Mouse (Mus musculus) kidney, postnatal 0 days (tissue): ENCODE results near the gene Lmx1a. TPM values are rescaled to one million over a fixed set of nuclear protein-coding genes. Genes with fewer than 3 reads are reported as not detected.
A peak's percentile ranks its signal among the peaks of the same experiment; 100 is the strongest.

Experiments
- ATAC-seq: fragments of 200-750 bp; cut with Nextera tagmentation; replicated peaks from 2 replicates; pipeline ENCODE4 v1.8.0; 2017; ENCODE audit warnings: low read depth, moderate number of reproducible peaks, moderate TSS enrichment, moderate library complexity; ENCODE audit not compliant: low FRiP score
- DNase-seq: peaks from one replicate; pipeline ENCODE4 v3.0.0-alpha.2; 2016; ENCODE audit warnings: low spot score
- H3K27ac ChIP-seq: fragments of 300-500 bp; sonication (generic); 2 replicates; pipeline ENCODE4 v1.5.1; 2014; ENCODE audit warnings: mild to moderate bottlenecking
- H3K27me3 ChIP-seq: fragments of 300-500 bp; sonication (generic); 2 replicates; pipeline ENCODE4 v1.6.1; 2014; ENCODE audit warnings: low read length, mixed read lengths; ENCODE audit not compliant: insufficient read depth
- H3K36me3 ChIP-seq: fragments of 300-500 bp; sonication (generic); 2 replicates; pipeline ENCODE4 v1.6.1; 2014; ENCODE audit warnings: low read length, mixed read lengths; ENCODE audit not compliant: insufficient read depth
- H3K4me1 ChIP-seq: fragments of 300-500 bp; sonication (generic); replicated peaks from 2 replicates; pipeline ENCODE4 v1.6.1; 2014; ENCODE audit warnings: antibody characterized with exemption, low read length, mixed read lengths; ENCODE audit not compliant: insufficient read depth
- H3K4me2 ChIP-seq: fragments of 300-500 bp; sonication (generic); 2 replicates; pipeline ENCODE4 v1.6.1; 2014; ENCODE audit warnings: mild to moderate bottlenecking, low read length, moderate library complexity, mixed read lengths
- H3K4me3 ChIP-seq: fragments of 300-500 bp; sonication (generic); replicated peaks from 2 replicates; pipeline ENCODE4 v1.5.1; 2014; ENCODE audit warnings: low read depth, low read length
- H3K9ac ChIP-seq: fragments of 300-500 bp; sonication (generic); 2 replicates; pipeline ENCODE4 v1.6.1; 2014; ENCODE audit warnings: low read depth, low read length
- H3K9me3 ChIP-seq: fragments of 300-500 bp; sonication (generic); replicated peaks from 2 replicates; pipeline ENCODE4 v1.6.1; 2016; ENCODE audit warnings: low read length, inconsistent platforms, mixed read lengths
- CTCF ChIP-seq: IDR thresholded peaks from 2 replicates; pipeline ENCODE4 v1.5.1; 2016; ENCODE audit warnings: antibody characterized with exemption, low read depth, mild to moderate bottlenecking, moderate library complexity
- WGBS: fragments of 180-500 bp; shearing (Covaris S2); extraction: QIAGEN DNeasy Blood & Tissue Kit; methylation state at CpG from one replicate; pipeline ENCODE4 v1.1.7; 2014; 5-methylcytosine and 5-hydroxymethylcytosine counted together
- polyA plus RNA-seq: library from polyadenylated mRNA; unstranded; fragments of >200 nt; fragmentation: Nextera tagmentation; extraction: Ambion mirVana; gene quantifications from 2 replicates; pipeline ENCODE4 v1.2.1, GENCODE M21; 2015

Gene Lmx1a
- polyA plus RNA-seq, result 0.04 TPM in 1 of 2 replicates, not detected in the other

DNA sequence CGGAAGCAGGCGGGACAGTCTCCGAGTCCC, at the start of gene Lmx1a:
Gene Lmx1a, plus strand, starts transcription at position 6 of the 30 bp plus-strand sequence.
- TF ChIP-seq CTCF, result no peak
- Histone ChIP-seq H3K4me3 (peak within 1 kb of the TSS; percentile 37), H3K4me2 (peak within 1 kb of the TSS; percentile 88), H3K4me1 (peaks cover 7% of the 10 kb centered on the region; the same call in 1 of the 2 replicates), H3K9me3 (0 out of 2 replicates have a peak, but pooled peaks cover 4% of the 10 kb centered on the region), H3K36me3 (no peaks in the 10 kb centered on the region), H3K27me3 (peaks cover 75% of the 10 kb centered on the region), H3K9ac (peak within 1 kb of the TSS; percentile 46; the same call in 1 of the 2 replicates), H3K27ac (no peak within 1 kb of the TSS)
- WGBS, result 0% methylated on average over 3 of the region's 3 CpGs
- DNase-seq (no peak), ATAC-seq (no peak)

DNA sequence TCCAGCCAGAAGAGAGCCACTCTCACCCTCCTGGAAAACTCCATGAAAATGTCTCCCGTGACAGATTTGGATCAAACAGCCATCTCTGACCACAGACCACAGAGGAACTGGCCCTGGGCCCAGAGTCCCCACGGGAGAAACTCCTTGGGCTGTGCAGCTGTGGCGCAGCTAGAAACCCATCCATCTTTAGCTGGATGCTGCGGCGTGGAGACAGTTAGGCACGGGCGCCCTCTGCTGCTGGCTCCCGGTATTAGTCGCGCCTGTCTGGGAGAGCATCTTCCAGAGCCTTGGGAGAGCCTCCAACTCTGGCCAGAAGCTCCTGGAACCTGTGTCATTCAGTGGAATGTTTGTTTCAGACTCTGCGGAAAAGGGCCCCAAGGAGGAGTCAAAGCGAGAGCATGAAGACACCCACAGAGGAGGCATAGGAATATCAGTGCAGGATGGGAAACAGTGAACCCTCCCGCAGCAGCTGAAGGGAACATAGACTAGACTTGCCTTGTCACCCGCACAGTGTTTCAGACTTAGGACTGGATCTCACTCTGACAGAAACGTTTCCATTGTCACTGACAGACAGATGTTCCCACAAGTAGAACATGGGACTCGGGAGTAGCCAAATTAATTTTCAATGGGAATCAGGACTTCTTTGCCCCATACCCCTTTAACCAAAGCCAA, 44.0 kb upstream of the Lmx1a start:
- Histone ChIP-seq H3K9me3 (no peaks in the 10 kb centered on the region), H3K27me3 (0 out of 2 replicates have a peak, but pooled peaks cover 3% of the 10 kb centered on the region), H3K9ac (no peak overlapping the region), H3K27ac (no peak overlapping the region), H3K4me2 (no peak overlapping the region), H3K36me3 (no peaks in the 10 kb centered on the region), H3K4me3 (no peak overlapping the region), H3K4me1 (no peaks in the 10 kb centered on the region)
- WGBS, result 15% methylated on average over 16 of the region's 16 CpGs
- peak; percentile 89 for DNase-seq
- ATAC-seq, result 0 out of 2 replicates have a peak, but pooled peaks have one; percentile 10
- TF ChIP-seq CTCF, result peak; percentile 87

DNA sequence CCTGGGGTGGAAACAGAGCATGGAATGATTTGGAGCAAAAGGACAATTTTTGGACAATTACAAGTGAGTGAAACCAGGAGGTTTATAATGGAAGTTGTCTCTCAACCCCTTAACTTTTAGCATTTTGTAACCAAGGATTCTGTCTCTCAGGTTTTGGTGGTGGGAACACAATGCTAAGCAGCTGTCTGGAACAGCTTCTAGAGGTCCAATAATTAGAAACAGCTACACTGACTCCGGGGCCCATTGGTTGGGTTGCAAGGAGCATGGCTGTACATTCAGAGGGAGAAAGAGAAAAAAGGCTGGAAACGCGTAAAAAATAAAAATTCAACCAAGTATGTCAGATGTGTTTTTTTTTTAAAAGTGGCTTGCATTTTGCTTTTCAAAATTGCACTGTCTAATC, 40.4 kb upstream of the Lmx1a start:
- H3K4me3 ChIP-seq, result no peak overlapping the region
- no peak for TF ChIP-seq CTCF
- DNase-seq, result no peak
- WGBS, result 86% methylated on average over 3 of the region's 3 CpGs
- H3K27ac ChIP-seq, result no peak overlapping the region
- no peaks in the 10 kb centered on the region for H3K27me3 ChIP-seq
- H3K9ac ChIP-seq, result no peak overlapping the region
- H3K4me1 ChIP-seq, result no peaks in the 10 kb centered on the region
- no peaks in the 10 kb centered on the region for H3K36me3 ChIP-seq
- no peak overlapping the region for H3K4me2 ChIP-seq
- no peak for ATAC-seq
- no peaks in the 10 kb centered on the region for H3K9me3 ChIP-seq

DNA sequence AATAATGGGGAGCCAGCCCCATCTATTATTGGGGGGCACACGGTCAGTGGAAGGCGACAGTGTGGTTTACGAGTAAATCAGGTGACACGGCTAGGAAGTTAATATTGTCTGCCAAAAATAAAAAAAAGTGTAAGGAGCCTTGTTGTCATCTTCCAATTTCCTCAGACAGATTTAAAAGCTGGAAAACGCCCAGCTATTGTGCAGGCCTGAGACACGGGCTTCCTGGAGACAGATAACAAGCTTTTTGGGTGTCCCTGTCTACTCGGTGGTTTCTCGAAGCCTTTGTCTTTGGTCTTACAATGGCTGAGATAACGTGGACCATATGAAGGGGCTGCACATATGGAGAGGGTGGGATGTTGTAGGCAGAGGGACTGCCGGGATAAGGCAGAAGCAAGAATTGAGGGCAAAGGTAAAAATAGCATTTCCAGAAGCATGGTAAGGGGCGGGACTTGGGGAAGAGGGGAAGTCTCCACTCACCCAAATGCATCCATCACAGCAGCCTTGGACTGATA, 39.9 kb upstream of the Lmx1a start:
- H3K9ac ChIP-seq, result no peak overlapping the region
- no peak overlapping the region for H3K4me3 ChIP-seq
- no peak overlapping the region for H3K27ac ChIP-seq
- TF ChIP-seq CTCF, result no peak
- no peak overlapping the region for H3K4me2 ChIP-seq
- WGBS, result 57% methylated on average over 11 of the region's 11 CpGs
- ATAC-seq (no peak), DNase-seq (no peak)
- H3K9me3 ChIP-seq, result no peaks in the 10 kb centered on the region
- no peaks in the 10 kb centered on the region for H3K36me3 ChIP-seq
- no peaks in the 10 kb centered on the region for H3K27me3 ChIP-seq
- no peaks in the 10 kb centered on the region for H3K4me1 ChIP-seq

DNA sequence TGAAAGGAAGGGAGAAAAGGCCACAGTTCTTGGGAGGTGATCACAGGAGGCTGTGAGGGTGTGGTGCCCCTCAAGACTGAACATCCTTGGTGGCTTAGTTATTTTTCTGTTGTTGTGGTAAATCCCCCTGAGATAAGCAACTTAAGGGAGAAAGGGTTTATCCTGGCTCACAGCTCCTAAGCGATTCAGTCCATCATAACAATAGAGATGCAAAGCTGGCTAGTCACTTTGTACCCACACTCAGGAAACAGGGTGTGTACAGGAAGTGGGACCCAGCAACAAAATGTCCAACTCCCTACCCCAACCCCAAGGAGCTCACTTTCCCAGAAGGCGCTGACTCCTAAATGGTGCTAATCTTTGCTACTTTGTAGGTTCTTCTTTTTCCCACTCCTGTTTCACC, 36.7 kb upstream of the Lmx1a start:
- DNase-seq (no peak), ATAC-seq (no peak)
- H3K27me3 ChIP-seq, result no peaks in the 10 kb centered on the region
- no peak overlapping the region for H3K27ac ChIP-seq
- no peak overlapping the region for H3K9ac ChIP-seq
- 84% methylated on average over 2 of the region's 2 CpGs for WGBS
- TF ChIP-seq CTCF, result no peak
- no peak overlapping the region for H3K4me3 ChIP-seq
- no peaks in the 10 kb centered on the region for H3K9me3 ChIP-seq
- no peaks in the 10 kb centered on the region for H3K4me1 ChIP-seq
- H3K4me2 ChIP-seq, result no peak overlapping the region
- H3K36me3 ChIP-seq, result no peaks in the 10 kb centered on the region

DNA sequence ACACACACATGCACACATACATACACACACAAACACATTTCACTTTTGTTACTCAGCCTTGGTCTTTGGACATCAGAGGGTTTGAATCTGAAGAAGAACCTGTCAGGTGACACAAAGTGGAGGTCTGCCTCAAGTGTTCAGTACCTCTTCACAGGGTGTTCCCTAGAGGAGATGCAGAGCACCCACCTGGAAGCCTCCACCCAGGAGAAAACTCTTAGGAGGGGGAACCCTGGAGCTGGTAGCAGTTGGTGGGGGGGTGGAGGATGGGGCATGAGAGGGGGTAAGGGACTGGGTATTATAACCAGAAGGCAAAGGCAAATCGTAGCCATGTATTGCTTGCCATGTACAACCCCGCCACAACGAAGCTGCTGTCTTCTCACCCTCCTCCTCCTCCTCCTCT, 30.0 kb upstream of the Lmx1a start:
- Histone ChIP-seq H3K36me3 (no peaks in the 10 kb centered on the region), H3K27ac (no peak overlapping the region), H3K4me3 (no peak overlapping the region), H3K4me1 (no peaks in the 10 kb centered on the region), H3K27me3 (peaks cover 19% of the 10 kb centered on the region), H3K9me3 (no peaks in the 10 kb centered on the region), H3K9ac (no peak overlapping the region), H3K4me2 (no peak overlapping the region)
- no peak for TF ChIP-seq CTCF
- no peak for ATAC-seq
- WGBS, result 90% methylated on average over 3 of the region's 3 CpGs
- DNase-seq, result no peak
